Mouse (Mus musculus) thymus, adult 2 months (tissue): ENCODE data around the gene Naa38.

Experiments used
- CTCF ChIP-seq: fragments of 200-500 bp; IDR thresholded peaks from 2 replicates; pipeline ENCODE4 v1.5.1; 2012; ENCODE audit warnings: mild to moderate bottlenecking, control low read depth, low read length, moderate library complexity, borderline replicate concordance; ENCODE audit not compliant: control insufficient read depth, poor library complexity, insufficient read depth; ENCODE audit errors: extremely low read depth
- POLR2A ChIP-seq: fragments of 200-500 bp; IDR thresholded peaks from 2 replicates; pipeline ENCODE4 v1.6.1; 2012; ENCODE audit warnings: mild to moderate bottlenecking, low read length, control low read depth, moderate library complexity; ENCODE audit not compliant: control insufficient read depth, poor library complexity, insufficient read depth; ENCODE audit errors: extremely low read depth

- TF ChIP-seq CTCF, result peak; percentile 62; the same call in 1 of the 2 replicates
- 0 out of 2 replicates have a peak, but pooled peaks have one; percentile 41 for TF ChIP-seq POLR2A
Measured at GRCm38 (mm10) chr11:69395634-69396373, 517 bp downstream of the Naa38 start.
